Mouse (Mus musculus) spleen, adult 2 months (tissue): ENCODE data around the gene Npas1.

Experiments used
- CTCF ChIP-seq: fragments of 200-500 bp; IDR thresholded peaks from 2 replicates; pipeline ENCODE4 v1.5.1; 2011; ENCODE audit warnings: mild to moderate bottlenecking, inconsistent platforms; ENCODE audit not compliant: insufficient read depth, insufficient read length, insufficient replicate concordance; ENCODE audit errors: extremely low read depth
- POLR2A ChIP-seq: fragments of 200-500 bp; IDR thresholded peaks from 2 replicates; pipeline ENCODE4 v1.6.1; 2011; ENCODE audit warnings: low read depth, low read length, inconsistent platforms

- TF ChIP-seq POLR2A (no peak), CTCF (no peak)
These were observed 56.9 kb downstream of the Npas1 start for GRCm38 (mm10) chr7:16420493-16421118.
